Mouse (Mus musculus) kidney, postnatal 14 days (tissue): ENCODE measurements at regions not wholly inside any gene's neighbourhood (a gene's known extent, or its start where the extent isn't known, plus 50 kb on each side); places are given as distances from the start of the nearest gene placed in this dataset.
A peak's percentile ranks its signal among the peaks of the same experiment; 100 is the strongest.

ENCODE experiments used
- DNase-seq: peaks from one replicate; pipeline ENCODE4 v3.0.0; 2022; ENCODE audit warnings: mixed read lengths

DNA sequence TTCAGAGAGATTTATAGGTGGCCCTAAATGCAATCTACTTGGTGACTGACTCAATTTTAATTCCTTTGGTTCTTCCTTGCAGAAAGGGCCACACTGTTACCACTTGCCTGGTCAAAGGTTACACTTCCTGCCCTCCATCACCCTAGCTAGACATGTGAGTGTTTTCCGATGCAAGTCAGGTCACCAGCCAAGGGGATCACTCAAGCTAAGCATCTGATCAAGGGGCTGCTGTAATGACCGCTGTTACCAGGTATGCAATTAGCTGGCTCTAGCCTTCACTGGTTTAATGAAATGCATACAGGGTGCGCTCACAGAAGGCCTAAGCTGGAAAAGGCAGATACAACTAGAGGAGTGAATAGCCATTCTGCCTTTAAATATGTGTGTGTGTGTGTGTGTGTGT is 105.1 kb downstream of the Mtx2 start:
- peak; percentile 34 for DNase-seq

DNA sequence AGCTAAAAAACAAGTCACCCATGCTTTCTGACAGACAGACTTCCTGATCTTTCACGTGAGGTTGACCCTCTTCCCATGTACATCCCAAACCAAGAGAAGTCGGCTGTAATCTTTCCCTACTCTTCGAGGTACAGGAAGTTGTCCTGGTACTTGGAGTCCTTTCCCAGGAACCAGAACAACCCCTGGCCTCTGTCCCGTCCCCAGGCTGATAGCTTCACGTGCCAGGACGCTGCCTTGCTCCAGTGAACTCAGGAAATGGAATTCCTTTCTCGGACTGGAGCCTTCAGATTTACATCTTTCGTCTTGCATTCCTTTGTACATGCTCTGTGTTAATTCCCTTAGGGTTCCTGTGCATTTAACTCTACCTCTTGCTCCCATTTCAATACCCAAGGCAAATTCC is 107.6 kb downstream of the Mtx2 start:
- DNase-seq = peak; percentile 83

DNA sequence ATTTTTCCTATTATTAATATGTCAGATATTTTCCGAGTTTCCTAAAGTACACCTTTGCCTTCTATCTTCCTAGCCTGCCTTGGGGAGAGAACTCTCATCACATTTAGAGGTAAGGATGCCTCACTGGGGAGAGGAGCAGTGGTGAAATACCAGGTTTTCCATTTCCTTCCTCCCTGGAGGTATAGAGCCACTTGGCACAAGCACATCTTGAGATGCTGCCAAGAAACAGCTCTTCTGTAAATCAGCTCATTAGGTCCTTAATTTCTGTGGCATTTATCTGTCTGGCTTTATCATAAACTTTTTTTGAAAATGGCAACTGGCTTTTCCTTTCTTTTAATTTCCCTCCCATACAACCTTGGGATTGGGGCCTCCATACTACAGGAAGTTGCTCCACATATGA is 108.2 kb downstream of the Mtx2 start:
- DNase-seq = peak; percentile 14

DNA sequence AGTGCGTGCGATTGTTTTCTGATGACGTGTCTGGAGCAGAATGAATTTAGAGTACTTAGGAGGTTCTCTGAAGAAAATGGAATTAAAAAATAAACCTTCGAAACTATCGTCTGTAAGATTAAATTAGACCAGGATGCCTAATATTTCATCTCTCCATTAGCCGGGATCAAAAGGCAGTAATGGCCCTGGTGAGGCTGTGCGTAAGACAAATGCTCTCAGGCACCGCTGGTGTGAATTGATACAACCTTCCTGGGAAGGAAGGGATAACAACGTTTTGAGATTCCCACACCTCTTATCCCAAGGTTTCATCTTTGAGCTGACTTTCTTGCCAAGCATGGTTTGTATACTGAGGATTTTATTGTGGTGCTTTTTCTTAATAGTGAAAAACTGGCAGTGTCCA is 113.1 kb downstream of the Mtx2 start:
- DNase-seq = no peak

DNA sequence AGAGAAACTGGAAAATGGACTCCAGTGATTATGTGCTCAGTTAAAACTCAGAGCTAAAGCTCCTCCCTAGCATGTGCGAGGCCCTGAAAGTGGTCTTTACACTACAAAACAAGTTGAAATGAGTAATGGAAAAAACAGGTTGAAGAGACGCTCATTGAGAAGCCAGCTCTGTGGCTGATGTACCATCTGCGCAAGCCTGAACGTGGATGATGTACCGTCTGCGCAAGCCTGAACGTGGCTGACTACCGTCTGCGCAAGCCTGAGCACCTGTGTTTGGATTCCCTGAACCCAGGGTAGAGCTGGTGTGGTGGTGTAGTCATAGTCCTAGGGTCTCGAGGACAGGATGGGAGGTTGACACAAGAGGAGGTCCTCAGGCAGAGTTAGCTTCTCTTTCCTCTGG is 116.4 kb downstream of the Mtx2 start:
- no peak for DNase-seq

DNA sequence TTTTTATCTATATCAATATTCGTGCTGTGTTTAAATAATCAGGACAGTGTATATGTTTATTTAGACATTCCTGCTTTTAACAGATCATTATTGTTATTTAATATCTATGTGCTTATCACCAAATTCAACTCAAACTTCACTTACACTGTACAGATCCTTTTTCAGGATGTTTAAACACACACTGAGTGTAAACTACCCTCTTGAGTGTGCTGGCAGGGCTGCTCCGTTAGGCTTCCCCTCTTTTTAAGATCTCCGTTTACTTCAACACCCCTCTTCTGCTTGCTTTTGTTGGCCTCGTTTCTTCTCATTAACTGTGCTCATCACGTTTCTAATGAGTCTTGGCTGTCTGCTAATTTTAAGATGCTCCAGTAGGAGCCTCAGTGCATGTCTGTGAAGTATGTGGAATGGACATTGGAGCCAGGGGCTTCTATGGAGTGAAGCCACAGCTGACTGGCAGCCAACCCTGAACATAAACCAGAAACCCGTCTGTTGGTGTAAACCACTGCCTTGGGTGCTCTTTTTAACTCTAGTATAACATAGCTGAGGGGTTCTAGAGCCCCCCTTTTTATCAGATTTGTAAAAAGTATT is 117.1 kb downstream of the Mtx2 start:
- DNase-seq = no peak

DNA sequence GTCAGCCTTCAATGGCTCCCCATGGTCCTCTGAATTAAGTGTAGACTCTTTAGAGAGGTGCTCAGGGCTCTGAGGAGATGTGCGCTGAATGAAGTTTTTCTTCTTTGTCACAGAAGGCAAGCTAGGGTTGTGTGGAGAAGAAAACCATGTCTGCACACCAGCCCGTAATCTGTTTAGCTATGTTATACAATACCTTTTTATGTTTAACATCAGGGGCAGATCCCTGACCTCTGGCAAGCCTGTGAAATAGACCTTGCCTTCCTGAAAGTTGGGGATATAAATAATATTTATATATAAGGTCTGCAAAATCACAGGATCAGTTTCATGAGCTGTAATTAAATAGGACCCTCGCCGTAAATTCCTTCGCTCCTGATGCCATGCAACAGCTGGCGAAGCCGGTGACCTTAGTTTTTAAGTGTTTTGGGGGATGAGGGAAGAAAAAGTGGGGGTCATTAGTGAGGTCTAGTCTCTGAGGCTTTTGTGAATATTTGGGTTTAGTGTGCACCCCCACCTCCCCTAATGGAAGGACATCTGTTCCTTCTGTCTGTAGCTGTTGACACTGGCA is 119.7 kb downstream of the Mtx2 start:
- DNase-seq = no peak

DNA sequence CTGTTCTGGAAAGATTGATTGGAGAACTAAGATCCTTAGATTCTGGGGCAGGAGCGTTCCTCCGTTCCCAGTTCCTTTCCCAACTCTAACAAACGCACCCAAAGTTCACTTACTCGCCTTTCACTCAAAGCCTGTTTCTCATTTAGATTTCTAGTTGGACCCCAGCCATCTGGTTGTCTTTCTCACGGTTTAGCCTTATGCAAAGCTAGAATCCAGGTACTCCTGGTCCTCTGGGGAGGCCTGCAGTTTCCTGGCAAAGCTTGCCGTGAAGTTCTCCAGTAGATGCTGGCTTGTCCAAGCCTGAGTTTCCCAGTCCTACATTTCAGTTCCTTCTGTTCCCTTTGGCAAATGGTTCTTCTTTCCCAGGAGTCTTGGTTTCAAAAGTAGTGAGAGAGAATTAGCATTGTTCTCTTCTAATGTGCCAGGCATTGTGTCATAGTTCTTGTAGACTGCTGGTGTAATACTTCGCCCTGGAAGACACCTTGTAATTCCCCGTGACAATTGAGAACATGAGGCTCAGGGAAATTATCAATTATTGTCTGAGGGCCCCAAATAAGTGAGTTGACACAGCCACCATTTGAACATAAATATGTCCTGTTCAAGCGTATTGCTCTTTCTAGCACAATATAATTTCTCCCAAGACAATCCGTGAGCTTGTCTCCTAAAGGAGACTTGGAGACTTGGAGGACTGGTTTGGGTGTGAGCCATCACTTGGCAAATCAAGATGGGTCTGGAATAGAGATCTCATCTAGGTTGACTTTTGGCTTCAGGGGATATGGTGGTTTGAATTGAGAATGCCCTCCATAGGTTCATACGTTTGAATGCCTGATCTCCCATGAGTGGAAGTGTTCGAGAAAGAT is 126.0 kb downstream of the Mtx2 start:
- DNase-seq = no peak

DNA sequence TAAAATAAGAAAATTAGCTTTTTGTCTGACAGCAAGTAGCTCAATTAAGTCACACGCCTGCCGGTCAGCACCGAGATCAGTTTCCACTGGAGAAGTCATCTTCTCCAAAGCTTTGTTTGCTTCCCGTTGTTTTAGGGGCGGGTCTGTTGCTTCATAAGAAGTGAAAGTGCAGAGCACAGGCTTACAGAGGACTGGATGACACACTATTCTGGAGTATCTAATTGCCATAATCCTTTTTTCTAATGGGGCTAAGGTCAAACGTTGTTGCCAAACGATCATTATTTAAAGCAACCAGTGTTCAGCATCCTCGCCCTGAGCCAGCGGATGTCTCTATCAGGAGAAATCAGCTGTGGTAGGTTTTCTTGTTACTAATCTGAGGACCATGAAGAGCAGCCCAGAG is 128.5 kb downstream of the Mtx2 start:
- no peak for DNase-seq

DNA sequence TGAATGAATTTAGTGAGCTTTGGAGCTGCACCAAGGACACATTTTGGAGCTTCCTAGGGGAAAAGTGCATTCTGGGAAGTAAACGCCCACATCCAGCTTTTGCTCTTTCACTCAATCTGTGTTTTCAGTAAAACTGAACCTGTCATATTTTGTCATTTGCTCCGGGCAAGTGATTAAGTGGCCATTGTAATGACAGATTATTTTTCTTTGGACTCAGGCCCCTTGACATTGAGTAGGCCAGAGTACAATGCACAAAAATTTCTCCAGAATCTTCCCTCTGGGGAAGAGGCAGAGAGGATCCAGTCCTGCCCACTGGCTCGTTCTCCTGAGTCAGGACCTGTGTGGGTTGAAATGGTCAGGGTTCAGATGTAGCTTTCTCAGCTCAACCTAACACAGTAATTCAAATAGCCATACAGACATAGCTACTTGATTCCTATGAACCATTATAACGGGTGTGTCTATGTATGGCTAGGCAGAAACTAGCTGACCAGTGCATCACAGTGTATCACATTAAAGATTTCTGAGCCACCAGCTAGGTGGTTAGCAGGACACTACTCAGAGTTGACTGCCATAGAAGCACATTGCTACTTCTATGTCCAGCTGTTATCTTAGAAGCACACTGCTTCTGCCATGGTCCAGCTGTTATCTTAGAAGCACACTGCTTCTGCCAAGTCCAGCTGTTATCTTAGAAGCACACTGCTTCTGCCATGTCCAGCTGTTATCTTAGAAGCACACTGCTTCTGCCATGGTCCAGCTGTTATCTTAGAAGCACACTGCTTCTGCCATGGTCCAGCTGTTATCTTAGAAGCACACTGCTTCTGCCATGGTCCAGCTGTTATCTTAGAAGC is 129.9 kb downstream of the Mtx2 start:
- no peak for DNase-seq

DNA sequence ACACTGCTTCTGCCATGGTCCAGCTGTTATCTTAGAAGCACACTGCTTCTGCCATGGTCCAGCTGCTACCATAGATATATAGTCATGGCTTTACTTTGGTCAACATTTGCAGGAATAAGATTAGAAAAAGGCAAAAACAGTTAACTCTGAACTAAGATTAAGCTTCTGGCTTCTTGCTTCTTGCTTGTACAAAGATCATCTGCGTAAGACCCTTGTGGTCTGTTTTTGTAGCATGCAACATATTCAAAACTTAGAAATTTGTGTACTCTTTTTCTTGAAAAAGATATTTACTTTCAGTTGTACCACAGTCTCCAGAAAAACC is 130.5 kb downstream of the Mtx2 start:
- no peak for DNase-seq

DNA sequence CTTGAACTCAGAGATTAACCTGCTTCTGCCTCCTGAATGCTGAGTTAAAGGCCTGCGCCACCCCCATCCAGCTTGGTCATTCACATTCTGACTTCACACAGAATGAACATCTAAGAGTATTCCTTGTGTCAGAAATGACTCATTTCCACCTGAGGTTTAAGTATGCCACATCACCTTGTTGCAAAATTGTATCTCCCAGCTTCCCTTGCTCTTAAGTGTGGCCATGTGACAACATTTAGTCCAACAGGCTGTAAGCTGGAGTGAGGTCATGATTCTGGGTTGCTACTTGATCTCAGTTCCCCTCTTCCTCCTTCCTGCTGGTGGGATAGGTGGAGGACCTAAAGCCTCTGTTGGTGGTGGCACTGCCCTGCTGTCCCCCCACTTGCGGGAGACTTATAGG is 131.0 kb downstream of the Mtx2 start:
- DNase-seq = no peak

DNA sequence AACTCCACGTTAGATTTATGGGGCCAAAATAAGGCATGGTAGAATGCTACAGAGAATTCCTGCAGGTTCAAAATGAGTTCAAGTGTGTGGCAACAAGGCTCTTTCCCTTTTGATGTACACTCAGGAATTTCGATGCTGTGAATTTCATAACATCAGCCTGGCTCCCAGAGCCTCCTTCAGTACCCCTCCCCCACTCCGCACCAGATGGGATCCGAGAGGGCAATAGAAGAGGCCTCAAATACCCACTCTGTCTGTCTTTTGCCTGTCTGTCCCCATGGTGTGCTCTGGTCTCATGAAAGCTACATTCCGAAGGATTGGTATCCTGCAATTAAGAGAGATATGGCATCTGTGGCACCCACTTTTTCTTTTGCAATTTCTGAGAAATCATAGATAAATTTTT is 134.3 kb downstream of the Mtx2 start:
- DNase-seq = no peak

DNA sequence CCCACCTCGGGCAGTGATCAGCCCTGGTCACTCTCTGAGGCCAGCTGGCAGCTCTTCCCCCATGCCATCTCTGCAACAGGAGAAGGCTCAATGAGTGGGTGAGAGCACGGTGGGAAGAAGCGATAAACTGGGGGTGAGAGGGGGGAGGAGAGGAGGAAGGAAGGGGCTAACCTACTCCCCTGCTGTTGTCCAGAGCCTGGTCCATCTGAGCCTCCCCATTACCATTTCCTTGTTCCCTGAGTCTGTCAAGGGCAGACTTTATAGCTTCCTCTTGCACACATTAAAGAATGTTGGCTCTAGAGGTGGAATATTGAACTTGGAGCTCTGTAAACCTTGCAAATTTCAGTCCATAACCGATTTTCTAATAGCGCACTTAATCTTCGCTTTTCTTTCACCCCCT is 136.8 kb downstream of the Mtx2 start:
- no peak for DNase-seq

DNA sequence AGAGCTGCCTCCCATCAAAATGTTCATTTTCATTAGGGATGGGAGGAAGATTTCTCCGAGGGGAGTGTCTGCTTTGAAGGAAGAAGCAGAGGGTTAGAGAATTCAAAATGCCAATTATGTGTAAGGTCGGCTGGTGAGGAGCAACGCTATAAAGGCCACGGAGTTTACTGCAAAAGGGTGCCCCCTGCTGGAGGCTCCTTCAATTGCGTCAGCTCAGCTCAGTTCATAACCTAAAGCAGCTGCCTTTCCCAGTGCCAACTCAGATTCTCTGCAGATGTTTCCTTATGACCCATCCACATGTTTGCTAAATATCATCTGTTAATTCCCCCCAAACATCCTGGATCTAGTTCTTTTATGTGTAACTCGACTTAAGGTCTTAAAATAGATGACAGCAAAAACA is 138.8 kb downstream of the Mtx2 start:
- peak; percentile 92 for DNase-seq

DNA sequence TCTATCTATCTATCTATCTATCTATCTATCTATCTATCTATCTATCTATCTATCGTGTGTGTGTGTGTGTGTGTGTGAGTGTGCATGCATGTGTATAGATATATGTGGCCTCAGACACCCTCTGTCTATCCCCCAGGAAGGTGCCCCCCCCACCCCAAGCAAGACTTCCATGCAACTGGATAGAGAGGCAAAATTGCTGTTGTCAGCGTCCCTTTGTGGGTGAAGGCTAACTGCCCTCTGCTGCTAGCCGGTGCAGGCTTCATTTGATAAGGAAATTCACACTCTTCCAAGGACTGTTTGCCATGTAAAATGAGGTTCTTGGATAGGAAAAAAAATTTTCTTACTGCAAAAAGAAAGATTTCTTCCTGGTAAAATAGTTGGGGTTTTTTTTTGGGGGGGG is 139.4 kb downstream of the Mtx2 start:
- DNase-seq = no peak

DNA sequence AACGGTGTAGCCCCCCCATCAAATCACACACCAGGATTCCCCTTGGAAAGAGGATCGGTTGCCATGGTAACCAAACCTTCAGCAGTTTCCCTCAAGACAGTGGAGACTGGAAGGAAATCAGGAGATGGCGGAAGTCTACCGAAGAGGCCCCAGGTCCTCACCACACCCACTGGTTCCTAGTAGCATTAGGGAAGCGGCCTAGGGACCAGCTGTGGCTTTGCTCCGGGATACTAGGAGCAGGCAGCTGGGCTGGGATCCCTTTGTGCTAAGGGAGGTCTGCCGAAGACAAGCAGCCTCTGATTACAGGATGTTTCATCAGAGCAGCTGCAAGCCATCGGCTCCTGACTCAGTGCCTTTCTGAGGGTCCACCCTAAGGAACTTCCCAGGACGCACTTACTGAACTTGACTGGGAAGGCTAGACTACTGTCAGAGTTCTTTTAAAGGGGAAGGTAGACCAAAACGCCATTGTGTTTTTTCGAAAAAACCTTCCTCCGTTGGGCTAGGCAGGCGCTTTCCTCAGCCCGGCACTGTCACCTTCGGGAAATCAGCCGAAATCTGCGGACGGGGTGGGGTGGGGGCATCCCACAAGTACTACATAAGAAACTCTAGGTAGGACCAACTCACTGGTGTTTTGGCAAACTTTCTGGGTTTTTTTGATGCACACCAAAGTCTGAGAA is 139.9 kb downstream of the Mtx2 start:
- peak; percentile 59 for DNase-seq

DNA sequence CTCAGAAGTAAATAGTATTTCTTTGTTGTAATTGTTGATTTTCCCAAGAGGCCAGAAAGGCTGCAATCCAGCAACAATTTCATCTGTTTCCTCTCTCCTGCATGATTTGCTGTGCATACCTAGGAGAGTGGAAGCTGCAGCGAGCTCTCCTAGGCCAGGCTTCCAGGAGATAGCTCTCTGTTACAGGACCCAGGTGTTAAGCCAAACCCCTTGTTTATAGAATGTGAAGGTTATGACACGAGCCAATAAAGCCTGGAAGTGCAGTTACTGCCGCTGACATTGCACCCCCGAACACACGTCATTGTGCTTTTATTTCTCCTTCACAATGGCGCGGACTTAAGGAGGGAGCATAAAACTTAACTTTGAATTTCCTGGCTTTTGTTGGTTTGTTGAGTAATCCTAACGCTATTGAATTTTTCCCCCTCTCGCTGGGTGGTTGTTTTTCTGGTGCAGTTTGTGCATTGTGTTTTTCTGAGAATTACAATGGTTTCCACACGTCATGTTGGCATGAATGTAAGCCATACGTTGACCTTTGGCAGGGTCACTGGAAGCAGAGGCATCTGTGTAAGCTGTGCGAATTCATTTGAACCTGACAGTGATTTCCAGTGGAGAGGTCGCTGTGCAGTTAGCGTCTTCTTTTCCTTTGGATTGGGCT is 145.1 kb downstream of the Mtx2 start:
- DNase-seq = no peak

DNA sequence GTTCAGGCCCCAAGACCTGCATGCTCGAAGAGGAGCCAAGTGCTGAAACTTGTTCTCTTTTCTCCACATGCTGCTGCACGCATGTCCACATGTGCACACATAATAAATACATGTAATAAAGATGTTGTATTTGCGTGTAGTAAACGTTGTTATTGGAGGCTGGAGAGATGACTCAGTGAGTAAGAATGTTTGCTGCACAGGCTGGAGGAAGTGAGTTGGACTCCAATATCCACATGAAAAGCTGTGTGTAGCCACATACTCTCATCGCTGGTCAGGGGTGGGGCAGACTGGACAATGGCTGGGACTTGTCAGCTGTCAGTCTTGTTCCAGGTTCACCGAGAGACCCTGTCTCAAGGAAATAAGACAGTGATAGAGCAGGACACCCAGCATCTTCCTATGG is 147.8 kb downstream of the Mtx2 start:
- DNase-seq = no peak

DNA sequence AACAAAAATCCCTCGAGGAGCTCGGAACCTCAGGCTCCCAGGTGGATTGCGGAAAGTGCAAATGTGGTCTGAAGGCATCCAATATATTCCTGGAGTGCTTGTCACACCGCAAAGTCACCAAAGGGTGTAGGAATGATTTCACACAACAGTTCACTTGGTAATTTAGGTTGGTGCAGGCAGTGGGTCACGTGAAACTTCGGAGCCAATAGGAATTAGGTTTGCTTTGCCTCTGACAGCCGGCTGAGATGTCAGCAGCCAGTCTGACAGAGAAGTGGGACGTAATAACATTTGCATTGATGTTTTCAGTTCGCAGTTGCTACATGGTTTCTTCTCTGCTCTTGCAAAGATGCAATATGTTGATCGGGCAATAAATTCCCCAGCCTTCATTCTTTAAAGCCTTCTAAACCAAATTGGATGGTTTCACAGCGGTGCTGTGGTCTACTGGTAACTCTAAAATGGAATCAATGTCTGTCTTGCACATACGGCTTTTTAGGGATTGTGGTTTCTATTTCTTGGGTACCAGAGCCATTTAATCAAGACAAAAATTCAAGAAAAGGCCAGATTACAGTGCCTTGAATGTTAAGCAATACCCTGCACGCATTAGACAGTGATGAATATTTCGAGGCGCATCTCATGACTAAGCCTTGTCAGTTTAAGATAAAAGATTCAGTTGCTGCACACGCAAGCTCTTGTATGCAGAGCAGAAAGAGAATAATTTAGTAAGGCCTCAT is 149.2 kb downstream of the Mtx2 start:
- peak; percentile 35 for DNase-seq

DNA sequence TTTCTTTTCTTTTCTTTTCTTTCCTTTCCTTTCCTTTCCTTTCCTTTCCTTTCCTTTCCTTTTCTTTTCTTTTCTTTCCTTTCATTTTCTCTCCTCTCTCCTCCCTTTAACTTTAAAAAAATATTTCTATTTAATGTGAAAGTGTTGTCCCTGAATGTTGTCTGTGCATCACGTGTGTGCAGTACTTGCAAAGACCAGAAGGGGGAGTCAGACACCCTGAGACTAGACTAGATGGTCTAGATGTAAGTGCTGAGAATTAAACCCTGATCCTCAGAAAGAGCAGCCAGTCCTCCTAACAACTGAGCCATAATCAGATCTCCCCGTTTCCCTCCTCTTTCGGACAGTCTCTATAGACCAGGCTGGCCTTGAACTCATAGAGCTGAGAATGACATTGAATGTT is 151.7 kb downstream of the Mtx2 start:
- no peak for DNase-seq

DNA sequence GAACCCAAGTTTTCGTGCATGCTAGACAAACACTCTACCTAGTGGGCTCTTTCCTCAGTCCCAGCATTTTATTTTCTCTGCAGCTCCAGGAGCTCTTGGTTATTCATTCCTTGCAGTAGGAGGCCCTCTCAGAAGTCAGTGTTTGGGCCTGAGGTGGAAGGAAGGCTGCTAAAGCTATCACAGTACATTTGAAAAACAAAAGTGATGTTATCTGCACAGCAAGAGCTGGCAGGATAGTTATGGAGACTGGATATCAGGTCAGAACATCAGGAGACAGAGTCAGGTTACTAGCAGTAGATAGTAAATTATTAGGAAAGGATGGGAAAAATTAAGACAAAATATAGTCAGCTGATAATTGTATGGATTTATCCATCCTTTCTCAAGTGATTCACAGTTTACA is 152.2 kb downstream of the Mtx2 start:
- no peak for DNase-seq
